Mouse (Mus musculus): ENCODE results near the gene Tmem199. TPM values are rescaled to one million over a fixed set of nuclear protein-coding genes. Genes with fewer than 3 reads are reported as not detected.

The Tmem199 gene
- polyA plus RNA-seq, 1 experiment from 2014 or later, result 76.8 TPM

DNA sequence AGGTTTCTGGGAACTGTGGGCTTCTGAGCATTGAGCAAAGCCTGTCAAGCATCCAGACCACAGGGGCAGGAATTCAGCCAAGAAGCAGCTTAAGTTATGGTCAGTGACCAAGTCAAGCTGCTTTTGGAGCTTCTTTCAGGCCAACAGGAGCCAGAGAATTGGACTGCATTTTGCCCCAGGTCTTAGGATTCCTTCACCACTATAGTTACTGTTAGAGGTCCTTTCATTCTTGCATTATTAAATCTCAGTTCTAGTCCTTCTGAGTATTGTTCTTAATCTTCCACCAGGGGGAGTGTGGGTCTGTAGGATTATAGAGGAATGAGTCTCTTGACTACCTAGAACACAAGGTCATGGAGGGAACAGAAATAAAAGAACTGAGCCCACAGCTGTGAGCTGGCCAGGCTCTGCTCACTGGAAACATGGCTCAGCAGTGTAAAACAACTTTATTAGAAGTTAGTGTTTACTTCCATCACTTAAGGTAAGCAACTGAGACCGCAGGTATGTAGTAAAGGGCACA is 10.6 kb upstream of the Tmem199 start:
- Histone ChIP-seq H3K9ac (no peak overlapping the region), H3K9me3 (no peaks in the 10 kb centered on the region), H3K4me3 (replicated peaks) (no peak overlapping the region), H3K27me3 (no peaks in the 10 kb centered on the region), H3K4me1 (no peaks in the 10 kb centered on the region), H3K36me3 (replicated peaks) (peaks cover 97% of the 10 kb centered on the region), H3K27ac (no peak overlapping the region), H3K4me2 (no peak overlapping the region)
- 97% methylated on average over 1 of the region's 1 CpGs for WGBS
- ATAC-seq (ENCODE audit: low FRiP score), result no peak

DNA sequence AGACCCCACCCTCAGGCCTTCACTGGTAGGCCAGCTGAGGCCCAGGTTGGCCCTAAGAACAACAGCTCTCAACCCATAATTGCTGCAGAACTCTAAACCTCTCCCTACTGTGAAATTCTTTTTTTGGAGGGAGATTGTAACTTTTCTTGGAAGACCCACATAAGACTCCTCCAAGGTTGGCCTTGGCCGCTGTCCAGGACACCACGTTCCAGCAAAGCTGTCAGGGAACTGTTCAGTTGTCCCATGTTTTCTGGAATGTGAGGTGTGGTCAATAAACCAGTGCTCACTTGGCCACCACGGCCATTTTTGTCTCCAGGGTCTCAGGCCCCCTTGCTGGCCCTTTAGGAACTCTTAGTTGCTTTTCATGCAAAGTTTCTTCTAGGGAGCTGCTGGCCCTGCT is 9.9 kb upstream of the Tmem199 start:
- ATAC-seq (ENCODE audit: low FRiP score), result no peak
- 92% methylated on average over 3 of the region's 3 CpGs for WGBS
- no peaks in the 10 kb centered on the region for H3K4me1 ChIP-seq
- no peaks in the 10 kb centered on the region for H3K9me3 ChIP-seq
- no peak overlapping the region for H3K4me2 ChIP-seq
- no peak overlapping the region for H3K9ac ChIP-seq
- peaks cover 93% of the 10 kb centered on the region for H3K36me3 ChIP-seq (replicated peaks)
- H3K27ac ChIP-seq, result no peak overlapping the region
- no peak overlapping the region for H3K4me3 ChIP-seq (replicated peaks)
- H3K27me3 ChIP-seq, result no peaks in the 10 kb centered on the region

DNA sequence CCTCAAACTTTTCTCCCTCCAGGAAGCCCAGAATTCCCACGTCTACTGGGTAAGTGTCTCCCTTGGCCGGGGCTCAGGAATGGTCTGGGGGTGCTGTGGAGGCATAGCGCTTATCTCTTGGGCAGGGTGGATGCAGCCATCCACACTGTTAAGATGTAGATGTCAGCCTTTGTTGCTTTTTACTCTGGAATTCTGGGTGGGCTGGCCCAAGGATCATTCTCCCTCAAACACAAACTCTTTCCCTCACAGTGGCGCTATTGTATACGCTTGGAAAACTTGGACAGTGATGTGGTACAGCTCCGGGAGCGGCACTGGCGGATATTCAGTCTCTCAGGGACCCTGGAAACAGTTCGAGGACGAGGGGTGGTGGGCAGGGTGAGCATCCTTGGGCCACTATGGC is 7.0 kb upstream of the Tmem199 start:
- Histone ChIP-seq H3K4me1 (no peaks in the 10 kb centered on the region), H3K27me3 (no peaks in the 10 kb centered on the region), H3K9ac (no peak overlapping the region), H3K4me3 (replicated peaks) (no peak overlapping the region), H3K36me3 (replicated peaks) (peaks cover 91% of the 10 kb centered on the region), H3K9me3 (no peaks in the 10 kb centered on the region), H3K27ac (no peak overlapping the region), H3K4me2 (no peak overlapping the region)
- WGBS, result 89% methylated on average over 10 of the region's 10 CpGs
- no peak for ATAC-seq (ENCODE audit: low FRiP score)

DNA sequence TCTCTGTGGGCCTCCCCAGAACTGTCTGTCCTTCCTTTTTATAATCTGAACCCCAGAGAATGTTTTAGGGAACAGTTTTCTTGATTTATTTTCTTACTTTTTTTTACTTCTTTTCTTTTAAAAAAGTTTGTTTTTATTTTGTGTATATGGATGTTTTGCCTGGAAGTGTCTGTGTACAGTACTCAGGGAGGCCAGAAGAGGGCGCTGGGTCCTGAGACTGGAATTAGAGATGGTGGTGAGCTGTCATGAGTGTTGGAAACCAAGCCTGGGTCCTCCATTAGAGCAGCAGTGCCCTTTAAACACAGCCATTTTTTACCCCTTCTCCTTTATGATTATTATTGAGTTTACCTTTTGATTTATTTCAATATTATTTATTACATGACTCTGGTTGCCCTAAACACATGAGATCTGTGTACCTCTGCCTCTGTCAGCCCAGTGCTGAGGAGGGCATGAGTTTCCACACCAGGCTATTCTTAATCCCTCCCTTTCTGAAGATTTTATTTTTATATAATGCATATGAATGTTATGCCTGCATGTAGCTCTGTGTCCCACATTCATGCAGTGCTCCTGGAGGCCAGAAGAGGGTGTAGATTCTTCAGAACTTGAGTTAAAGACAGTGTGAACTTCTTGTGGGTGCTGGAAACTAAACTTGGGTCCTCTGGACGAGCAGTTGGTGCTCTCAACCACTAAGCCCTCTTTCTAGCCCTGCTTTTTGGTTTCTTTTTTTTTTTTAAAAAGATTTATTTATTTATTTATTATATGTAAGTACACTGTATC is 3.8 kb upstream of the Tmem199 start:
- Histone ChIP-seq H3K27ac (no peak overlapping the region), H3K36me3 (replicated peaks) (peaks cover 59% of the 10 kb centered on the region), H3K4me3 (replicated peaks) (no peak overlapping the region), H3K9ac (no peak overlapping the region), H3K9me3 (no peaks in the 10 kb centered on the region), H3K4me2 (no peak overlapping the region), H3K4me1 (peaks cover 17% of the 10 kb centered on the region), H3K27me3 (no peaks in the 10 kb centered on the region)
- WGBS, result 64% methylated on average over 2 of the region's 2 CpGs
- ATAC-seq (ENCODE audit: low FRiP score), result no peak

DNA sequence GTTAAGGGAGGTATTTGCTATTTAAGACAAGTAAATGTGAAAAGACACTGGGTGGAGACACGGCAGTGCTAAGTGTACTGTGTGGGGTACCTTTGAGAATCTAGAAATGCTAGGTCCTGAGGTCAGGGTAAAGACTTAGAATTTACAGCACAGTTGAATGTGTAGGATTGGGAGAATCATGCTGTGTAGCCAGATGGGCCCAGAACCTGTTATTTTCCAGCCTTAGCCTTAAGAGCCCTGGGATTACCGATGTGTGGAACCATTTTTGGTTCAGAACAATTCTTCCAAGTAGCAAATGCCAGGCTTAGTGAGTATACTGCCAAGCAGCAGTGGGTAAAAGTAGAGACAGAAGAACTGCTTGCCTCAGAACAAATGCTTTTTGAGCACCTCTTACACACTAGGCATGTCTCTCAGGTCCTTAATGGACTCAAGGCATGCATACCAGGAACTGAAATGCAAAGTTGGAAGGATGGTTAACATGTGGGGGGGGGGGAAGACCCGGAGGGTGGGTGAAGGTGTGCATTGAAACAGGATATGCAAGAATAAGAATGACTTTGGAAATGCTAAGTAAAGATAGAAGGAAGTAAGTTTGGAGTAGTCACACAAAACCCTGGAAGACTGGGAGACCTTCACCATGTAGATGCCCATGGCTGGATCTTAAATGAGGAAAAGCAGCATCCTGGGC is 1.3 kb upstream of the Tmem199 start:
- 82% methylated on average over 3 of the region's 3 CpGs for WGBS
- peak overlapping the region; percentile 84 for H3K4me3 ChIP-seq (replicated peaks)
- H3K4me2 ChIP-seq, result peak overlapping the region; percentile 81
- no peaks in the 10 kb centered on the region for H3K27me3 ChIP-seq
- H3K9me3 ChIP-seq, result no peaks in the 10 kb centered on the region
- peaks cover 46% of the 10 kb centered on the region for H3K36me3 ChIP-seq (replicated peaks)
- H3K27ac ChIP-seq, result no peak overlapping the region
- H3K9ac ChIP-seq, result peak overlapping the region; percentile 91
- H3K4me1 ChIP-seq, result peaks cover 17% of the 10 kb centered on the region
- no peak for ATAC-seq (ENCODE audit: low FRiP score)

DNA sequence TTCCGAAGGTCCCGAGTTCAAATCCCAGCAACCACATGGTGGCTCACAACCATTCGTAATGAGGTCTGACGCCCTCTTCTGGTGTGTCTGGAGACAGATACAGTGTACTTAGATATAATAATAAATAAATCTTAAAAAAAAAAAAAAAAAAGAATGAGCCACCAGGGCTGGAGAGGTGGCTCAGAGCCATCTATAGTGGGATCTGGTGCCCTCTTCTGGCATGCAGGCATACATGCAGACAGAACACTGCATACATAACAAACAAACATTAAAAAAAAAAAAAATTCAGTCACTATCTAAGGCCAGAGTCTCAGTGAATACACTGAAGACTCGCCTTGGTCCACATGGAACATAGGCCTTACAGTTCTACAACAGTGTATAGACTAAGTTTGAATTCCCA is 2.8 kb downstream of the Tmem199 start:
- 77% methylated on average over 5 of the region's 5 CpGs for WGBS
- H3K36me3 ChIP-seq (replicated peaks), result peaks cover 46% of the 10 kb centered on the region
- peaks cover 17% of the 10 kb centered on the region for H3K4me1 ChIP-seq
- ATAC-seq (ENCODE audit: low FRiP score), result no peak
- H3K9me3 ChIP-seq, result no peaks in the 10 kb centered on the region
- no peak overlapping the region for H3K27ac ChIP-seq
- H3K4me2 ChIP-seq, result no peak overlapping the region
- H3K27me3 ChIP-seq, result no peaks in the 10 kb centered on the region
- no peak overlapping the region for H3K4me3 ChIP-seq (replicated peaks)
- H3K9ac ChIP-seq, result no peak overlapping the region

DNA sequence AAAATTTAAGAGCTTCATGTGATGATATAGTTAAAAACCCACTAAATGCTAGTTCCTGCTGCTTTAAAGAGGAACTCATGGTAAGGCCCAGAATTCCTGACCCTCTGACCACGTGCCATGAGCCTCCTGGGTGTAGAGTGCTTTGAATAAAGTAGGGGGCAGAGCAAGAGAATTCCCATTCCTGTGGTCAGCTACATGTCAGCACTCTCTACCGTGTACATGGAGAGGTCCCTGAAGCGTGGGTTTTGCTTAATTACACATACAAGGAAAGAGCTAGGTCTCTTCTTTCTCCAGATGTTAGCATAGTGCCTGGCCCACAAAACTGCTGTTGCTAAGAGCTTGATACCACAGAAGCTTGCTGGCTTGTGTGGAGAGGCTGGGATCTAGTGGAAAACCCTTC is 6.5 kb downstream of the Tmem199 start:
- Histone ChIP-seq H3K4me1 (no peaks in the 10 kb centered on the region), H3K9me3 (no peaks in the 10 kb centered on the region), H3K27ac (no peak overlapping the region), H3K36me3 (replicated peaks) (peaks cover 46% of the 10 kb centered on the region), H3K4me3 (replicated peaks) (no peak overlapping the region), H3K9ac (no peak overlapping the region), H3K27me3 (0 out of 2 replicates have a peak, but pooled peaks cover 9% of the 10 kb centered on the region), H3K4me2 (no peak overlapping the region)
- WGBS, result 81% methylated on average over 3 of the region's 3 CpGs
- no peak for ATAC-seq (ENCODE audit: low FRiP score)

DNA sequence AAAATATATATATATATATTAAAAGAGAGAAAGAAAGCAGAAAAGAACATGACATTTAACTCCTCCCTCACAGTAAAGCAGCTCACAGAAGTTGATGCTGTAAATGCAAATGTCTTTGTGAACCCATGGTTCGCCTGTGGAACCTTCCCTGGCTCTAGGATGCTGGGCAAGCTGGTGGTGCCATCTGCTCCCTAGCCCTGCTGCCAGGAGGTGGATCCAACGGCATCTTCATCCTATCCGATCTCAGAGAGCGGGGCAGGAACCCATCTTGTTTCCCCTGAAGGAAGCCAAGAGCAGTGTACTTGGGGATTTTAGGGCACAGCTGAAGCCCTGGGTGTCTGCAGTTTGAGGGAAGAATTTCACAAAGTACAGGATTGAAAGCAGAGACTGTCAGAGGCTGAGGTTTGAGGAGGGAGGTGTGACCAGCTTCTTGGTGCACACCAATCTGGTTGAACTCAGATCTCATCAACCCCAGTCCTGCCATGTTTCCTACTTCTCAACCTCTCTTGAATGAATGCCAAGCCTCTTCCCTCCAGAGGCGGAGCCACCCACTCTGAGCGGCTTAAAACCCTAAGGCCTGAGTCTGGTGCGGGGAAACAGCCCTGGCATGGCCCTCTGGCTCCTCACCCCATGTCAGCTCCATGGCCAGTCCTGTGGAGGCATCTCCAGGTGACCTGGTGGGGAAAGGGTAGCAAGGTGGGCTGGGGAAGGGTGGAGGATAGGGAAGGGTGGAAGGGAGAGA is 8.9 kb downstream of the Tmem199 start, which contains the start of gene Sebox:
TSS of gene Sebox (plus strand) at position 539 of the 742 bp plus-strand sequence.
- Histone ChIP-seq H3K27ac (no peak within 1 kb of the TSS), H3K27me3 (peaks cover 23% of the 10 kb centered on the region), H3K4me2 (no peak within 1 kb of the TSS), H3K9ac (no peak within 1 kb of the TSS), H3K9me3 (no peaks in the 10 kb centered on the region), H3K4me3 (replicated peaks) (no peak within 1 kb of the TSS), H3K36me3 (replicated peaks) (peaks cover 33% of the 10 kb centered on the region), H3K4me1 (peaks cover 11% of the 10 kb centered on the region; the same call in 1 of the 2 replicates)
- no peak for ATAC-seq (ENCODE audit: low FRiP score)
- WGBS, result 68% methylated on average over 7 of the region's 7 CpGs

DNA sequence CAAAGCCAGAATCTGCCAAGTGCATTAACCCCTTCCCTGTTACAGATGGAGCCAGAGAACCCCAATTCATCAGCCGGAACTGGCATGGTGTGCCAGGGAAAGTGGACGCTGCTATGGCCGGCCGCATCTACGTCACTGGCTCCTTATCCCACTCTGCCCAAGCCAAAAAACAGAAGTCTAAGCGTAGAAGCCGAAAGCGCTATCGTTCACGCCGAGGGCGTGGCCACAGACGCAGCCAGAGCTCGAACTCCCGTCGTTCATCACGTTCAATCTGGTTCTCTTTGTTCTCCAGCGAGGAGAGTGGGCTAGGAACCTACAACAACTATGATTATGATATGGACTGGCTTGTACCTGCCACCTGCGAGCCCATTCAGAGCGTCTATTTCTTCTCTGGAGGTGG is 10.4 kb downstream of the Tmem199 start:
- 81% methylated on average over 20 of the region's 20 CpGs for WGBS
- ATAC-seq (ENCODE audit: low FRiP score), result no peak

DNA sequence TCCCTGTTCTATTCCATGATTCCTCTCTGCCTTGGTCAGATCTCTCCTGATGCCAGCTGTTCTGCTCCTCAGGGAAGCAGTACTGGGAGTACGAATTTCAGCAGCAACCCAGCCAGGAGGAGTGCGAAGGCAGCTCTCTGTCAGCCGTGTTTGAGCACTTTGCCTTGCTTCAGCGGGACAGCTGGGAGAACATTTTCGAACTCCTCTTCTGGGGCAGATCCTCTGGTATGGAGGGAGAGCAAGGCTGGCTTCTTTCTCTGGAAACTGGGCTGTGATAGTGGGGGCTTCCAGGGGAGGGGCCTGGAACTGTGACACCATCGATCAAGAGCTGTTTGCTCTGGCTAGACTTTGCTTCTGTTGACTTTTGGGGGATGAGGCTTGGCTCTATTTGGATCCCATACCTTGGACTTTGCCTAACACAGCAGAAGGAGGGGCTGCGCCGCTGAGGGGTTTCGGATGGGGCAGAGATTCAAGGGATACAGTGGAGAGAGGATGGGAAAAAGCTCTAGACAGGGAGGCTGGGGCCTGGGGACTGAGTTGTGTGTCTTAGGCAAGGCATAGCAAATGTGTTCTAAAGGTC is 11.3 kb downstream of the Tmem199 start:
- Histone ChIP-seq H3K9me3 (no peaks in the 10 kb centered on the region), H3K4me1 (peaks cover 25% of the 10 kb centered on the region), H3K27me3 (peaks cover 29% of the 10 kb centered on the region), H3K27ac (no peak overlapping the region), H3K9ac (0 out of 2 replicates have a peak overlapping the region, but pooled peaks have one; percentile 17), H3K4me3 (replicated peaks) (no peak overlapping the region), H3K4me2 (no peak overlapping the region), H3K36me3 (replicated peaks) (peaks cover 9% of the 10 kb centered on the region)
- 80% methylated on average over 9 of the region's 9 CpGs for WGBS
- ATAC-seq (ENCODE audit: low FRiP score), result no peak

More for the DNA sequence above, 10.4 kb downstream of the Tmem199 start:
- Histone ChIP-seq H3K4me2 (no peak overlapping the region), H3K9me3 (no peaks in the 10 kb centered on the region), H3K27ac (no peak overlapping the region), H3K4me1 (peaks cover 17% of the 10 kb centered on the region), H3K27me3 (peaks cover 23% of the 10 kb centered on the region), H3K9ac (no peak overlapping the region), H3K36me3 (replicated peaks) (peaks cover 17% of the 10 kb centered on the region), H3K4me3 (replicated peaks) (no peak overlapping the region)

DNA sequence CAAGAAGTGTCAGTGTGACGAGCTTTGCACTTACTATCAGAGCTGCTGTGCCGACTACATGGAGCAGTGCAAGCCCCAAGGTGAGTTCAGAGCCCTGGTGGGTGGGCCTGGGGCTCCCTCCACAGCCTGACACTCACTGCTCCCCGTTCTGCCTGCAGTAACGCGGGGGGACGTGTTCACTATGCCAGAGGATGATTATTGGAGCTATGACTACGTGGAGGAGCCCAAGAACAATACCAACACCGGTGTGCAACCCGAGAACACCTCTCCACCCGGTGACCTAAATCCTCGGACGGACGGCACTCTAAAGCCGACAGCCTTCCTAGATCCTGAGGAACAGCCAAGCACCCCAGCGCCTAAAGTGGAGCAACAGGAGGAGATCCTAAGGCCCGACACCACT is 12.4 kb downstream of the Tmem199 start:
- Histone ChIP-seq H3K4me3 (replicated peaks) (no peak overlapping the region), H3K4me2 (no peak overlapping the region), H3K27ac (no peak overlapping the region), H3K4me1 (peaks cover 27% of the 10 kb centered on the region), H3K9ac (no peak overlapping the region), H3K36me3 (replicated peaks) (no peaks in the 10 kb centered on the region), H3K27me3 (peaks cover 39% of the 10 kb centered on the region), H3K9me3 (no peaks in the 10 kb centered on the region)
- ATAC-seq (ENCODE audit: low FRiP score), result no peak
- WGBS, result 53% methylated on average over 16 of the region's 16 CpGs

DNA sequence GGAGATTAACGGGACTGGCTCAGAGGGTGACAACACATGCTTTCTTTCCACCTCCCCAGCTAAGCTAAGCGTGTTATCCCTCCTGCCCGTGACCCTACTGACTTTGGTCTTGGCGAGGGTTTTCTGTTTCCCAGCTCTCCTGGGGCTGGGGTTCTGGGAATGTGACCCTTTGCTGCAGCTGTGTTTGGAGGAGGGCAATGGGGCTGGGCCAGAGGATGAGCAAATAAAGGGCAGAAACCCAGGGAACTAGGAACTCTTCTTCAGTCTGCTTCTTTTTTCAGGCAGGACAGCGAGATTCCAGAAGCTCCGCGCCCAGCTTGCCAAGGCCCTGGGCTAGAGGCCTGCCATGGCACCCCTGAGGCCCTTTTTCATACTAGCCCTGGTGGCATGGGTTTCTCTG is 13.0 kb downstream of the Tmem199 start, which contains the start of gene Vtn:
TSS of gene Vtn (plus strand) at position 88 of the 400 bp plus-strand sequence.
- no peaks in the 10 kb centered on the region for H3K36me3 ChIP-seq (replicated peaks)
- H3K27me3 ChIP-seq, result peaks cover 42% of the 10 kb centered on the region
- H3K4me3 ChIP-seq (replicated peaks), result peak within 1 kb of the TSS; percentile 65
- peaks cover 27% of the 10 kb centered on the region for H3K4me1 ChIP-seq
- no peaks in the 10 kb centered on the region for H3K9me3 ChIP-seq
- no peak for ATAC-seq (ENCODE audit: low FRiP score)
- peak within 1 kb of the TSS; percentile 52 for H3K9ac ChIP-seq
- peak within 1 kb of the TSS; percentile 89 for H3K27ac ChIP-seq
- H3K4me2 ChIP-seq, result peak within 1 kb of the TSS; percentile 80
- 63% methylated on average over 7 of the region's 7 CpGs for WGBS

Data from forebrain, embryonic 12.5 days (tissue).